Mouse (Mus musculus) heart, postnatal 0 days (tissue): ENCODE results near the gene Trpv4. TPM values are rescaled to one million over a fixed set of nuclear protein-coding genes. Genes with fewer than 3 reads are reported as not detected.

Experiments used
- ATAC-seq: fragments of 200-750 bp; cut with Nextera tagmentation; 2 replicates; pipeline ENCODE4 v1.8.0; 2017; ENCODE audit warnings: low read depth, moderate number of reproducible peaks, moderate library complexity; ENCODE audit not compliant: insufficient read depth
- DNase-seq: peaks from one replicate; pipeline ENCODE4 v3.0.0-alpha.2; 2016; ENCODE audit warnings: low spot score
- H3K27ac ChIP-seq: fragments of 300-500 bp; sonication (generic); 2 replicates; pipeline ENCODE4 v1.5.1; 2014; ENCODE audit warnings: low read depth, mild to moderate bottlenecking
- H3K27me3 ChIP-seq: fragments of 300-500 bp; sonication (generic); 2 replicates; pipeline ENCODE4 v1.6.1; 2014; ENCODE audit warnings: low read length, mixed read lengths; ENCODE audit not compliant: control insufficient read depth, insufficient read depth
- H3K36me3 ChIP-seq: fragments of 300-500 bp; sonication (generic); replicated peaks from 2 replicates; pipeline ENCODE4 v1.6.1; 2014; ENCODE audit warnings: low read length, mixed read lengths; ENCODE audit not compliant: control insufficient read depth, insufficient read depth
- H3K4me1 ChIP-seq: fragments of 300-500 bp; sonication (generic); 2 replicates; pipeline ENCODE4 v1.6.1; 2014; ENCODE audit warnings: antibody characterized with exemption; ENCODE audit not compliant: control insufficient read depth, insufficient read depth
- H3K4me2 ChIP-seq: fragments of 300-500 bp; sonication (generic); 2 replicates; pipeline ENCODE4 v1.6.1; 2014; ENCODE audit warnings: low read depth, mild to moderate bottlenecking, low read length, moderate library complexity
- H3K4me3 ChIP-seq: fragments of 300-500 bp; sonication (generic); 2 replicates; pipeline ENCODE4 v1.5.1; 2014; ENCODE audit warnings: low read depth, low read length
- H3K9ac ChIP-seq: fragments of 300-500 bp; sonication (generic); replicated peaks from 2 replicates; pipeline ENCODE4 v1.6.1; 2014; ENCODE audit warnings: low read depth, low read length, mixed read lengths
- H3K9me3 ChIP-seq: fragments of 300-500 bp; sonication (generic); replicated peaks from 2 replicates; pipeline ENCODE4 v1.6.1; 2016; ENCODE audit warnings: low read length; ENCODE audit not compliant: control insufficient read depth
- CTCF ChIP-seq: IDR thresholded peaks from 2 replicates; pipeline ENCODE4 v1.5.1; 2016; ENCODE audit warnings: antibody characterized with exemption, control low read depth, low read depth
- EP300 ChIP-seq: IDR thresholded peaks from 2 replicates; pipeline ENCODE4 v1.6.1; 2016; ENCODE audit warnings: antibody characterized with exemption, low read depth
- WGBS: fragments of 180-500 bp; shearing (Covaris S2); extraction: QIAGEN DNeasy Blood & Tissue Kit; methylation state at CpG from one replicate; pipeline ENCODE4 v1.1.7; 2014; 5-methylcytosine and 5-hydroxymethylcytosine counted together
- polyA plus RNA-seq: library from polyadenylated mRNA; unstranded; fragments of >200 nt; fragmentation: Nextera tagmentation; extraction: Ambion mirVana; gene quantifications from 2 replicates; pipeline ENCODE4 v1.2.1, GENCODE M21; 2015
- total RNA-seq: library from RNA; depleted of rRNA; stranded (reverse); fragments of >200 nt; gene quantifications from 2 replicates; pipeline ENCODE4 v1.2.3, GENCODE M21; 2014; ENCODE audit warnings: low replicate concordance

Gene Trpv4
- total and polyA plus RNA-seq, 2 experiments from 2014 or later: 0.87 to 2.3 TPM

DNA sequence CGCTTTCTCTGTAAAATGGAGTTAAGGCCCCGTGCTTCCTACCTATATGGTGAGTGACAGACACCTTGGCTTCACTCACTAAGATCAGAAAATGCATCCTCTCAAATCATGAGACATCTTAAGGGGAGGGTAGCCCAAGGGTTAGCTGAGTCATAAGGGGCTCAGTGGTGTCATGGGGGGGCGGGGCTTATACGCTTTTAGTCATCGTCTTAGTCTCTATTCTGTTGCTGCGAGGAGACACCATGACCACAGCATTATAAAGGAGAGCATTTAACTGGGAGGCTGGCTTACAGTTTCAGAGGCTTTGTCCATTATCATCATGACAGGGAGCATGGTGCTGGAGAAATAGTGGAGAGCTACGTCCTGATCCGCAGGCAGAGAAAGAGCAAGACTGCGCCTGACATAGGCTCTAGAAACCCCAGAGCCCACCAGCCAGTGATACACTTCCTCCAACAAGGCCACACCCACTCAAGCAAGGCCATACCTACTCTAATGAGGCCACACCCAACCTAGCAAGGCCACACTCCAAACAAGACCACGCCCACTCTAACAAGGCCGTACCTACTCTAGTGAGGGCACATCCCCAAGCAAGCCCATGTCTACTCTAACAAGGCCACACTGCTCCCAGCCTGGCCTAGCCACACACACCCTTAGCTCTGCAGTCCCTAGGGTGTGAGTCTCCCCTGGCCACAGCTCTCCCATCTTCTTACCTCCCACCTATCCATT is 41.7 kb downstream of the Trpv4 start:
- Histone ChIP-seq H3K9ac (no peak overlapping the region), H3K4me1 (no peaks in the 10 kb centered on the region), H3K9me3 (no peaks in the 10 kb centered on the region), H3K27ac (no peak overlapping the region), H3K36me3 (no peaks in the 10 kb centered on the region), H3K4me2 (no peak overlapping the region), H3K27me3 (peaks cover 19% of the 10 kb centered on the region; the same call in 1 of the 2 replicates), H3K4me3 (no peak overlapping the region)
- 75% methylated on average over 11 of the region's 11 CpGs for WGBS
- ATAC-seq: no peak
- no peak for TF ChIP-seq EP300
- TF ChIP-seq CTCF: no peak
- DNase-seq: no peak

DNA sequence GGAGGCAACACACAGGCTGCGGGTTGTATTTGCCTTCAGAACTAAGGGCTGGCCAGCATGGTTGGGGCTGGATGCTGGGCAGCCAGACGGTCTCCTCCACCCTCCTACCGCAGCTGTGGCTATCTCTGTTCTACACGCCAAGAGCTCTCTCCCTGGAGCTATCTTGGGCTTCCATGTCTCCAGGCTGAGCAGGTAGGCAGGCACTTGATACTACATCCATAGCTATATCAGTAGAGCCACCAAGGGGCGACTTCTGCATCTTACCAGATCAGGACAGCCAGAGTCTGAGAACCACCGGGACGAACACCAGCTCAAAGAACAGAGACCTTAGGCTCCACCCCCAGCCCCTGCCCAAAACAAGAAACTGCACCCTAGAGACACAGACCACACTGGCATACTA is 43.4 kb downstream of the Trpv4 start:
- Histone ChIP-seq H3K9ac (no peak overlapping the region), H3K27me3 (peaks cover 13% of the 10 kb centered on the region; the same call in 1 of the 2 replicates), H3K36me3 (no peaks in the 10 kb centered on the region), H3K4me3 (no peak overlapping the region), H3K4me2 (no peak overlapping the region), H3K4me1 (no peaks in the 10 kb centered on the region), H3K27ac (no peak overlapping the region), H3K9me3 (no peaks in the 10 kb centered on the region)
- 48% methylated on average over 7 of the region's 7 CpGs for WGBS
- ATAC-seq (no peak), DNase-seq (no peak)
- no peak for TF ChIP-seq CTCF
- TF ChIP-seq EP300: no peak

DNA sequence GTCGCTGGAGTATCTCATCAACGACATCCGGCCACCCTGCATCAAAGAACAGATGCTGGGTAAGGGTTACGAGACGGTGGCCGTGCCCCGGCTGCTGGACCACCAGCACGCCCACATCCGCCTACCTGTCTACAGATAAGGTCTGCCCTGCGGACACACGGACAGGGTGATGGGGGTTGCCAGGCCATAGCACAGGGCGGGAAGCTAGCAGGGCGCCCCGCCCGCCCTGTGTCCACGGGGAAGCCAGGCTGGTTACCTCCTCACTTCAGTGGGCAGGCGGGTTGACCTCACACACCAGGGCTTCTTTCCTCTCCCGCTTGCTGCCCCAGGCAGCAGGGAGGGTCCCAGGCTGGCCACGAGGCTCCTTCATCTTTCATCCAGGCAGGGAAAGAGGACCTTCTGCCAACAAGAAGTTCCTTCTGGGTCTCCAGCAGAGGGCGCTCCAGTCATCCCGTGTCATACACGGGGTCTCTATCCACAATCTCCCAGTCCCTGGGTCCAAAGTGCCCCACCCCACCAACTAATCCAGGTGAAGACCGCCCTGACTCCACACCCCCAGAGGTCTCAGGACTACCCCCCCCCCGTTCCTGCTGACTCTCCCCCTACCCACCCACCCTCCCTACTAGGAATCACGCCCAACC is 46.1 kb downstream of the Trpv4 start:
- Histone ChIP-seq H3K4me1 (peaks cover 16% of the 10 kb centered on the region), H3K27me3 (0 out of 2 replicates have a peak, but pooled peaks cover 6% of the 10 kb centered on the region), H3K4me3 (no peak overlapping the region), H3K9me3 (no peaks in the 10 kb centered on the region), H3K4me2 (no peak overlapping the region), H3K9ac (no peak overlapping the region), H3K36me3 (no peaks in the 10 kb centered on the region), H3K27ac (no peak overlapping the region)
- TF ChIP-seq CTCF (peak; percentile 40), EP300 (no peak)
- no peak for DNase-seq
- ATAC-seq: no peak
- 57% methylated on average over 25 of the region's 25 CpGs for WGBS

- Histone ChIP-seq H3K9me3 (no peaks in the 10 kb centered on the region), H3K27me3 (0 out of 2 replicates have a peak, but pooled peaks cover 6% of the 10 kb centered on the region), H3K36me3 (no peaks in the 10 kb centered on the region), H3K9ac (no peak overlapping the region), H3K27ac (no peak overlapping the region), H3K4me3 (no peak overlapping the region), H3K4me2 (no peak overlapping the region), H3K4me1 (peaks cover 16% of the 10 kb centered on the region)
- DNase-seq (no peak), ATAC-seq (no peak)
- TF ChIP-seq EP300 (no peak), CTCF (no peak)
- WGBS: 91% methylated on average over 8 of the region's 10 CpGs
Measured at GRCm38 (mm10) chr5:114611256-114611655, 47.0 kb downstream of the Trpv4 start.

DNA sequence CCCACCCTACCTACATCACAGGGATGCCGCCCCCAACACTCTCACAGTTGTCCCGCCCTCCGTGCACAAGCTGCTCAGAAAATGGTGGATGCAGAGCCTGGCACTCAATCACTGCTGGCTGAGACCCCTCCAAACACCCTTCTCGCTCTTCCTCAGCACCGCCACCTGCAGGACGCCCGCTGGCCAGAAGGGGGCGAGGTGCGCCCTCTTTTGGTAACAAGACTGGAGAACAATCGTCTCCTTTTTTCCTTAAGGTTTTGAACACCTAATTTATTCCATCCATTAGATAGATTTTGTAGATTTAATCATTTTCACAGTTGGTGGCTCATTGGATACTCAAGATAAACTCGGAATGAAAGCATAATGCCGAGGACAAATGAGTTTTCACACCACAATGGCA is 49.7 kb downstream of the Trpv4 start:
- Histone ChIP-seq H3K27me3 (no peaks in the 10 kb centered on the region), H3K4me3 (no peak overlapping the region), H3K27ac (no peak overlapping the region), H3K4me2 (no peak overlapping the region), H3K36me3 (no peaks in the 10 kb centered on the region), H3K9me3 (no peaks in the 10 kb centered on the region), H3K9ac (no peak overlapping the region), H3K4me1 (peaks cover 16% of the 10 kb centered on the region)
- TF ChIP-seq CTCF (peak; percentile 88), EP300 (no peak)
- DNase-seq (peak; percentile 51), ATAC-seq (no peak)
- WGBS: 12% methylated on average over 12 of the region's 12 CpGs

DNA sequence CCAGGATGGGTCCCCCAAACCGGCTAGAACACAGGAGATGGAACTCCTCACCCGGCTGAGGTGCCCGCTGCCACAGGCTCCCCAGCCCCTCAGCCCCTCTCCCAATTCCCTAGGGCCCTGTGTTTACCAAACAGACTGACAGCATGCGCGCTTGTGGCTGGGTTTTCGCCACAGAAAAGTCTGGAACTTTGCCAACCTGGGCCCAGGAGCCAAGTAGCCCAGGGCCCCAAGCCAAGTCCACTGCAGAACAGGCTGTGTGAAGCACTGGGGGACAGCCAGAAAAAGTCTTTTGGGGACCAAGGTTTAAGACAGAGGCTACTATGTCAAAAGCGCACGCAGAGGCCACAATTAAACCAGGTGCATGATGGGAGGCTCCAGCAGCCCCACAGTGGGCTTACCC is 50.6 kb downstream of the Trpv4 start:
- DNase-seq (no peak), ATAC-seq (no peak)
- 46% methylated on average over 8 of the region's 8 CpGs for WGBS
- Histone ChIP-seq H3K4me2 (no peak overlapping the region), H3K27ac (no peak overlapping the region), H3K4me3 (no peak overlapping the region), H3K27me3 (no peaks in the 10 kb centered on the region), H3K4me1 (peaks cover 16% of the 10 kb centered on the region), H3K9me3 (no peaks in the 10 kb centered on the region), H3K9ac (no peak overlapping the region), H3K36me3 (no peaks in the 10 kb centered on the region)
- TF ChIP-seq CTCF: no peak
- no peak for TF ChIP-seq EP300
